Mouse (Mus musculus): ENCODE data around the gene Dock6.
A peak's percentile ranks its signal among the peaks of the same experiment; 100 is the strongest.
"Not testable (repeated sequence)": the region's sequence is repeated elsewhere in the genome, so short reads cannot be mapped to it uniquely, and the experiment has no call there.

Gene Dock6

DNA sequence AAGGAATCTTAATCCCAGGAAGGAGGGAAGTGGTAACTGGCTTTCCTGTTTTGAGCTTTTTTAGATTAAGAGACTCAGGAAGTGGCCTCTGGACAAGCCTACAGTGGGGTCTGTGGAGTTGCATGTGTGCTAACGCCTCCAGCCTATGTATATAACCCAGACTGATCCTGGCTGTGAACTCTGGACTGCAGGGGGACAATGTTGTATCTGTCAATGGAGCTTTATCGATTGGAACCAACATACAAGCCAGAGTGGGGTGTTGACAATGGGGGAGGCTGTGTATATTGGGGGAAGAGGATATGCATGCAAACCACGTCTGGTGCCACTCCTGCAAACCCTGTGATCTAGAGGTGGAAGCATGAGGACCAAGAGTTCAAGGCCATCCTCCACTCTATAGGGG lies 46.1 kb downstream of the Dock6 start:
- no peak for DNase-seq

DNA sequence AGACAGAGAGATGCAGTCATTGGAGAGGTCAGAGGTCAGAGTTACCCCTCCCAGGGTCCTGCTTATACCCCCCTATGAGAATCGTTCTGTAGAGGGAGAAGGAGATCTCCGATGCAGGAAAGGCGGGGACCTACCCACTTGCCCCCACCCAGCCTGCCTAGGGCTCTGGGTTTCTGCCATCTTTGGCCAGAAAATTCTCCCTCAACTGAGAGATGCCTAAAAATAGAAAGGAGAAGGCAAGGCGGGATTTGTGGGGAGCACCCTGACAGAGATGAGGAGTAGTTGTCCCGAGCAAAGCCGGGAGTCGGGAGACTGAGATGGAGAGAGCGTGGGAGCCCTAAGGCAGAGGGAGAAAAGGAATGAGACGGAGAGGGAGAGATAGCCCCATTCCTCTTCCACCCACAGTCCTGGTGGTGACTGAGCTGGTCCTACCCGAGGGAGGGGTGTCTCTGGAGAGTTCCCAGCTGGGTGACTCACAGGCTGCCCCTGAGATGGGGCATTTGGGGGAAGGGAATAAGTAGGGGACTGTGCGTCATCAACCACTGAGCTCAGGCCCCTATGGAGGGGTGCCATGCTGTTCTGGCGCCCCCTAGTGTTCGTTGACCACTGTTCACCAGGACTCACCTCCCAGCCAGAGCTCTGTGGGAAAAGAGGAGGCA lies 48.3 kb downstream of the Dock6 start:
- peak; percentile 86 for DNase-seq

DNA sequence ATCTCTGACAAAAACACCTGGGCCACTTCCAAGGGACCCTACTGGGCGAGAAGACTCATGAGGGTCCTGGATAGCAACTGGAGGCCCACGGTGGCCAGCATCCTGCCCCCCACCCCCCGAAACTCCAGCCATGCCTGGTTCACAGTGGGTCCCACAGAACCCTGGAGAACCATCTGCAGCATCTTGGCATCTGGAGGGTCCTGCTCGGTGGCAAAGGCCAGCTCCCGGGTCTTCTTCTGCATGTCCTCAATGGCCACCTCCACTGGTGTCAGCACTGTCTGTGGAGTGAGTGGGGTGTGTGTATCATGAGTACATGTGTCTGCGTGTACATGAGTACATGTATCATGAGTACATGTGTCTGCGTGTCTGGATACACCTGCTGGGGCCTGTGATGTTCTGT lies 50.8 kb downstream of the Dock6 start:
- DNase-seq: no peak

DNA sequence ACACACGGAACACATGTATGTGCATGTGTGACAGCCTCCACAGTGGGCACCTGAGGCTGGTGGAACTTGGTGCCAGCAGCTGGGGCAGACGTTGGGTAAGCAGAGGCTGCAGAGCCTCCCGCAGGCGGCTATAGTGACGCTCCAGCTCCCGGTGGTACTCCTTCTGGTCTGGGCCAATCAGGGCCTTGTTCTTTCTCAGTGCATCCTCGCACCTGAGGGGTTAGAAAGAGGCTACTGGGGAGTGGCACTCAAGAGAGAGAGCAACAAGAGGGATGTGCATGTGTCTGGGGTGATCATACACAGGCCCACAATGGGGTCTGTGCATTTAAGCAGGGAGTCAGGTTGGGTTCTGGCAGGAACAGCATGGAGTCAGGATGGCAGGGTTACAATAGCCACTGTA lies 51.3 kb downstream of the Dock6 start:
- DNase-seq: no peak

DNA sequence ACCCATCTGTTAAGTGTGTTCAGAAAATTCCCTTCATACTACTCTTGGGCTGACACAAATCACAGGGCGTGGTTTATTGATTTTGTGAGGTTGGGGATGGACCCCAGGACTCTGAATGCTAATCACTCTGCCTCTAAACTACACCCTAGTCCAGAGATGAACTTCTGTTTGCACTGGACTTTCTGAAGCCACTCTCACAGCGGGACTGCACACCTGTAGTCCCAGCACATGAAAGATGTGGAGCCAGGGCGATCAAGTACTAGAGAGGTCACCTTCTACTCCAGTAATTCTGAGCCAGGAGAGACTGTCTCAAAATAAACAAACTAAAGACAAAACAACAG lies 53.5 kb downstream of the Dock6 start:
- DNase-seq: no peak

DNA sequence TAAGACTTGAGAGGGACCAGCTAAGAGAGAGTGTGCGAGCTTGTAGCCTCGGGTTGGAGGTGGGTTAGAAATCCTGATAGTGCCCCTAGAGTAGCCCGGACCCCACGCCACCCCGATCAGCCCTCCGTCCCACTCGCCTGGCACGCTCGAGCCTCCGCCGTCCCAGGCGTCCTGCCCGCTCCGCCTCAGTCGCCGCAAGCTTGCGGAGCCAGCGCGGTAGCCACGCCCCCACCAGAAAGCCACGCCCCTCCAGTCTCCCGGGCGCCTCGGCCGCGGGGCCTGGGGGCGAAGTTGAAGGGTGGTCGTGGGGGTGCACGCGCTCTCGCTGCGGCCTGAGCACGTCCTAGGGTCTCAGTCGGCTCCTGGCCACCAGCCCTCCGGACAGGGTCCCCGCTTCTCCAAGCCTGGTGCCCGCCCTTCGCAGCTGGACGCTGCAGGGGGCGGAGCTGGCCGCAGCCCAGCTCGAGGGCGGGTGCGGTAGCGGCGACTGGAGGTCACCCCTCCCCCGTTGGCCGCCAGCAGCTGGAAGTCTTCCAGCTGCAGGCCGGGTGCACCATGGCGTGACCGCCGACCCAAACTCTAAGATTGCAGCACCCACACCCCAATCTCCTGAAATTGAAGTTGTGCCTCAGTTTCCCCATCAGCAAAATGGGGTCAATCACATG lies 54.0 kb downstream of the Dock6 start, which contains the start of gene Kank2:
TSS of gene Kank2 (minus strand) at position 400 of the 665 bp plus-strand sequence.
- DNase-seq: peak; percentile 69

DNA sequence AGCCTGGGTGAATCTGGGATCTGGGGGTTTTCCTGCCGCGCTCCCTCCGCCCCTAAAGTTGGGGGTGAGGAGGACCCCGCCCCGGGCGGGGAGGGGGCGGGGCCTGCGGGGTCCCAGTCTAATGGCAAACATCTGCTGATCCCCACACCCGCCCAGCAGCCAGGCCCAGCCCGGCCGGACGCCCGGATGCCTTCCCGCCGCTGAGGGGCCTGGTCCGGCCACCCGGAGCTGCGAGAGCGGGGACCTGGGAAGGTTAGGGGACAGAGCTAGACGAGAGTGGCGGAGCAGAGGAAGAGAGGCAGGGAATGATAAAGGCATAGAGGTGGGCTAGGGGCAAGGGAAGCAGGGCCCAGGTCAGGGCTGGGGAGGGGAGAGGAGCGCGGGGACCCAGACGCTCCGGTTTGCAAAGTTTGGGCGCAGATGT lies 54.5 kb downstream of the Dock6 start:
- no peak for DNase-seq

DNA sequence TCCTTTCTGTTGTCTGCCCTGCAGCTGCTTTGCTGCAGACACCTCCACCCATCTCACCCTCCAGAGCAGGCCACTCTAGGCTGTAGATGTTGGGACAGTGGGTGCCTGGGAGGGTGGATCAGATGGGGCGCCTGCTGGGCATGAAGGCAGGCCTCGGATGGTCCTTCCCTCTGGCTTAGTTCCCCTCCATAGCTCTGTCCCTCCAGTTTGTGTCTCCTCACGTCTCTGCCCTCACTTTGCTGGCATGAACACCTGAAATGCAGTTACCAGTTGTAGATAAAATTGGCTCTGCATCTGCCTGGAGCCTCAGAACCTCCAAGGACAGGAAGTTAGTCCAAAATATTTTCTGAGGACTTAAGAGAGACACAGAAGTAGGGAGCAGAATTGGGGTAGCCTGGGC lies 55.5 kb downstream of the Dock6 start:
- no peak for DNase-seq

DNA sequence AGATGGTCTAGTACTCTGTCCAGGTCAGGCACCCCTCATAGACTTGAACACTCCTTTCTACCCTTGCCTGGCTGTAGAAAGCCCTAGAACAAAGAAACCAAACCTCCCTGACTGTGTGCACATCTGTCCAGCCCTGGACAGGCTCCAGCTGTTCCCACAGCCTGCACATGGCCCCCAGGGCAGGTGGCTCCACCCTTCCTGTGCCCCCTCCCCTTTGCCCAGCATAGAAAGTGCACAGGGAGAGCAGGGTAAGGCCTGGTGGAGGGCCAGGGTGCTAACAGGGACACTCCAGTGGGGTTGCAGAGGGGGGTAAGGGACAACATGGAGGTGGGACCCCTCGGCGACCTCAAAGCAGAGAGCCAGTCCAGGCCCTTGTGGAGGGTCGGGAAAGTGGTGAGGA lies 56.2 kb downstream of the Dock6 start:
- DNase-seq: no peak

DNA sequence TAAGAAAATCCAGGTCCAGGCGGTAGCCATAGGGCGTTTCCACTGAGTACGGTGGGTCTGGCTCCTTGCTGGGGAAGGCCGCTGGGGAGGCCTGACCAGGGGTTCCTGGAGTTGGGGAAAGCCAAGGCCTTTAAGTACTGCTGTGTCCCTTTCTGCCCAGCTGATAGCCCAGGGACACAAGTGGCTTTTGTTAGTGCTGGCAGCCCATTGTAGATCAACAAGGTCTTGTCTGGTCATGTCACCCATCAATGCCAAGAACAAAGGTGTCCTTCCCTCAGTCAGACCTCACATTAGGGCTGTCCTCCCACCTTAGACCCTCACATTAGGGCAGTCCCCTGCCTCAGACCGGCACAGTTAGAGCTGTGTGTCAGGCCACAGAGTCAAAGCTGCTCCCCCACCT lies 56.9 kb downstream of the Dock6 start:
- DNase-seq: no peak

DNA sequence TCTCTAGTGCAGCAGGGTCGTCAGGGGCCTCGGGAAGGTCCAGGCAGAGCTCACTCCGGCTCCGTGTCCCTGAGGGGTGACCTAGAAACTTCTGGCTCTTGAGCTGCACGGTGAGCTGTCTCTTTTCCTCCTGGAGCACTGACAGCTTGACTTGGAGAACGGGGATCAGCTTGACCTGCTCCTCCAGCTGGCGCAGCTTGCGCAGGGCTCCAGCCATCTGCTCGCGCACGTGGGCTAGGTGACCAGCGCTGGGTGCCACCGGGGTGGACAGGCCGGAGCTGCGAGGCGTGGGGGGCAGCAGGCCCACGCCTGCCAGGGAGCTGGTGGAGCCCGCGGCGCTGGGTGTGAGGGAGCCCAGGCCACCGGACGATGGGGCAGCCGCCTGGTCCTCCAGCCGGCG lies 57.5 kb downstream of the Dock6 start:
- DNase-seq: no peak

DNA sequence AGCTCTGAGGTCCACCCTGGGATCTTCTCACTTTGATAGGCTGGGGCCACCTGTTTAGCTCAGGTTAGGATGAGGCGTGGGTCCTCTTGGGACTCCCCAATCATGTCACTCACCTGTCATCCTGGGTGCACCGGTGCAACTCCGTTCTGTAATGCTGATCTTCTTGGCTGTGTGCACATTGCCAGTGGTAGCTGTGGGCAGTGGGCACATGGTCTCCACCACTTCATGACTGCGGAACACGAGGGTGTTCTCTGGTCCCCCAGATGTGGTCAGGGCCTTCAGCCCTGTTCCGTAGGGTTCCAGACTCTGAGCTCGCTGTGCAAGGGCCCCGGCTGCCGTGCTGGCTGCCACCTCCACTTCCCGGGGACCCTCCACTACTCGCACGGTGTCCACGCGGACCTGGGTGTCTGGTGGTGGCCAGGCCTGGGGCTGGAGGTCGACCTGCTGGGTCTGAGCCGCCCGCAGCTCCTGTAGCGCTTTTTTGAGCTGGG lies 58.0 kb downstream of the Dock6 start:
- DNase-seq: no peak

DNA sequence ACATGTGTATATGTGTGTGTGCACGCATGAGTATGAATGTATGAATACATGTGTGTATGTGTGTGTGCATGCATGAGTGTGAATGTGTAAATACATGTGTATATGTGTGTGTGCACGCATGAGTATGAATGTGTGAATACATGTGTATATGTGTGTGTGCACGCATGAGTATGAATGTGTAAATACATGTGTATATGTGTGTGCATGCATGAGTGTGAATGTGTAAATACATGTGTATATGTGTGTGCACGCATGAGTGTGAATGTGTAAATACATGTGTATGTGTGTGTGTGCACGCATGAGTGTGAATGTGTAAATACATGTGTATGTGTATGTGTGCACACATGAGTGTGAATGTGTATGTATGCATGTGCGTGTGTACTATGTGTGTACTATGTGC lies 58.9 kb downstream of the Dock6 start:
- not testable (repeated sequence) for DNase-seq

DNA sequence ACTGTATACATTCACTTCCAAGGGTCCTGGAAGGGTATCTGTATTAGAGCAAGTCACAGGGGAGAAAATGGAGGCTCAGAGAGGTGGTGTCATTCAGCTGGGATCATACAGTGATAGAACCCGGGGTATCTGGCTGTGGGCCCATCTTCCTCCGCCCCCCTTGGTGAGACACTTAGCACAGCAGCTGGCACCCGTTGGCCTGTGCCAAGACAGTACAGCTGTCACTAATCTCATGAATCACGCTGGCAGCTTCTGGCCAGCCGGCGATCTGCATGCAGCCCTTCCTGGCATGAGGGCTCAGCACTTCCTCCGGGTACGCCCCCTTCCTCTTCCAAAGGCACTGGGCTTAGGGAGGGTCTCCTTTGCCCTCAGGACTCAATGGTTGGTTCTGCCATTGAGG lies 59.8 kb downstream of the Dock6 start:
- peak; percentile 65 for DNase-seq

DNA sequence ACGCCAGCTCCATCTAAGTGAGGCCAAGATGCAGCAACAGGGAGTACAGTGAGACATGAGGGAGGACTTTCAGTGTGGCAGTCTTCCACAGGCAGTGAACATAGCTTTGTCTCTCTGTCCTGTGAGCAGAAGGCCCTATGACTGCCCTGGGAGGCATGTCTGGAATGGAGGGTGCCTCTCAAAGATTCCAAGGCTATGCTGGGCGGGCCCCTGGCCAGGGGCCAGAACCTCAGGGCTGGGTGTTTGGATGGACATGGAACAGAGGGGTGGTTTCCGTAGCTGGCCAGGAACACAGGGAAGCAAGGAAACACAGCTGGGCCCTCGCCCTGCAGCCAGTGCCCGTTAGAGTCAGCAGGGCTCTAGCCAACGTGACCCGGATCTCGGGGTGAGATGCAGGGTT lies 60.6 kb downstream of the Dock6 start:
- DNase-seq: no peak

DNA sequence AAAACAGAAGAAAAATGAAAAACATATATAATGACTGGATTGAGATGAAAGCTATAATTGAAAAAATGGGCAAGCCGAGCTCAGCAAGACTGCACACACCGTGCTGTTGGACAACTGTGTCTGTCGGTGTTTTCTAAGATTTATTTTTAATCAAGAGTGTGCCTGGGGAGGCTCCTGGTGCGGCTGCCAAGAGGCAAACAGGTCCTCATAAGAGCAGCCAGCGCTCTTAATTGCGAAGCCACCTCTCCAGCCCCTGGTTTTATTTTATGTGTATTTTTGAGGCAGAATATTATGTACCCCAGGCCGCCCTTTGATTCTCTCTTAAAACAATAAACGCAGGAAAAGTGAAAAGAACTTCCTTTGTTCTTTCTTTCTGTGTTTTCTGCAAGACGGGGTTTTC lies 64.2 kb downstream of the Dock6 start:
- DNase-seq: no peak

DNA sequence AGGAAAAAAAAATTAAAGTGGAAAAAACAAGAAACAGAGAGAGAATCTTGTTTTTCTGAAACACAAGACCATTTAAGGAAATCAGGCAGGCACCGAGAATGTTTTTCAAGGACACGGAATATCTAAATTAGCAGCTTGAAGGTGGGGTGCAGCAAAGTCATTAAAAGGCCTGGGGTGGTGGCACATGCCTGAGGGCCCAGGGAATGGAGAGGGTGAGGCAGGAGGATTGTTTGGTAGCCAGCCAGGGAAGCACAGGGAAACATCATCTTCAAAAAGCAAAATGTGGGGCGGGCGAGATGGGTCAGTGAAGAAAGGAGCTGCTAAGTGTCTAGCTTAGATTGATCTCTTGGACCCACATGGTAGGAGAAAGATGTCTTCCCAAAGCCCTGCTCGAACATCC lies 64.8 kb downstream of the Dock6 start:
- no peak for DNase-seq

DNA sequence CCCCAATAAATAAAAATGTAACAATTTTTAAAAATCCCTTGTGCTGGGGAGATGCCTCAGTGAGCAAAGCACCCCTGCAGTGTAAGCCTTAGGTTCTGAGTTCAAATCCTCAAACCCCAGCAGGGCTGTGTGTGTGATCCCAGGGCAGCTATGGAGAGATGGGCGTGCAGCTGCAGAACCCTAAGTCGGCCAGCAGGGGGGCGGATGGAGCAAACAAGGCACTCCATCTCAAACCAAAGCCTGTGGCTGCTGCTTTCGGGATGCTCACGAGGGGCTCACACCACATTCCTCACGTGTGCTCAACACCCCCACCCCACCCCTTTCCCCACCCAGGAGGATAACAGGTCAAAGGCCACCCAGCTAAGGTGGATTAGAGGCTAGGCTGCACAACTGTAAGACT lies 65.5 kb downstream of the Dock6 start:
- peak; percentile 58 for DNase-seq

DNA sequence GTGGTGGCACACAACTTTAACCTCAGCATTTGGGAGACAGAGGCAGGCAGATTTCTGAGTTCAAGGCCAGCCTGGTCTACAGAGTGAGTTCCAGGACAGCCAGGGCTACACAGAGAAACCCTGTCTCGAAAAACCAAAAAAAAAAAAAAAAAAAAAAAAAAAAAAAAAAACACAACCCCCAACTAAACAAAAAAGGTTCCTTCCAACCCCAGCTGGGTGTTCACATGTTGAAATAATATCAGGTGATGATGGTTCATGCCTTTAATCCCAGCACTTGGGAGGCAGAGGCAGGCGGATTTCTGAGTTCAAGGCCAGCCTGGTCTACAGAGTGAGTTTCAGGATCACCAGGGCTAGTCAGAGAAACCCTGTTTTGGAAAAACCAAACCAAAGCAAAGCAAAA lies 66.1 kb downstream of the Dock6 start:
- DNase-seq: not testable (repeated sequence)

DNA sequence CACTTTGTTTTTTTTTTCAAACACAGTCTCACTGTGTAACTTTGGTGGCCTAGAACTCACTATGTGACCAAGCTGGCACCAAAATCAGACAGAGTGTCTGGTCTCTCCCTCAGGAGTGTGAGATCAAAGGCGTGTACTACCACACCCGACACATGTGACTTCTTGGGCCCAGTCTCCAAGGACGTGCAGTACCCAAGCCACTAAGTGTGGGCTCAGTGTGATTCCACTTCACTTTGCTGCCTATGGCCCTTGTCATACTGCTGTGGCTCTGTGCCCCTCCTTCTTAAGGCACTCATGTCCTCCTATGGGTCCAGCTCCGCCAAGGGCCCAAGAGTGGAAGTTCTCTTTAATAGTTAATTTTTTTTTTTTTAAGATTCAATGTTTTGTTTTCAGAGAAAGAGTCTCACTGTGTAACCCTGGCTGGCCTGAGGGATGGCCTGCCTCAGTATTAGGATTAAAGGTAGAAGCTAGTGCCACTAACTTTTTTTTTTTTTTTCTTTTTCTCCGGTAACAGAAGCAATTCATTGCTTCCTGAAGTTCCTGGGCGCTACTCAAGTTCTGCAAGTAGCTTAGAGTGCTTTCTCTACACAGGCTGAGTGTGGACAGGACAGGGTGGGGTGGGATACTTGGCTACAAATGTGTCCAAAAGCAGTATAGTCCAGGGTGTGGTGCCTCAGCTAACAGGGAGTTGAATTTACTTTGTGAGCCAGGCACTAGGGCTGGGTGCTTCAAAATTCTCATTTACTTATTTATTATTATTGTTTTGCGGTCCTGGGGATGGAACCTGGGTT lies 67.7 kb downstream of the Dock6 start:
- DNase-seq: no peak

DNA sequence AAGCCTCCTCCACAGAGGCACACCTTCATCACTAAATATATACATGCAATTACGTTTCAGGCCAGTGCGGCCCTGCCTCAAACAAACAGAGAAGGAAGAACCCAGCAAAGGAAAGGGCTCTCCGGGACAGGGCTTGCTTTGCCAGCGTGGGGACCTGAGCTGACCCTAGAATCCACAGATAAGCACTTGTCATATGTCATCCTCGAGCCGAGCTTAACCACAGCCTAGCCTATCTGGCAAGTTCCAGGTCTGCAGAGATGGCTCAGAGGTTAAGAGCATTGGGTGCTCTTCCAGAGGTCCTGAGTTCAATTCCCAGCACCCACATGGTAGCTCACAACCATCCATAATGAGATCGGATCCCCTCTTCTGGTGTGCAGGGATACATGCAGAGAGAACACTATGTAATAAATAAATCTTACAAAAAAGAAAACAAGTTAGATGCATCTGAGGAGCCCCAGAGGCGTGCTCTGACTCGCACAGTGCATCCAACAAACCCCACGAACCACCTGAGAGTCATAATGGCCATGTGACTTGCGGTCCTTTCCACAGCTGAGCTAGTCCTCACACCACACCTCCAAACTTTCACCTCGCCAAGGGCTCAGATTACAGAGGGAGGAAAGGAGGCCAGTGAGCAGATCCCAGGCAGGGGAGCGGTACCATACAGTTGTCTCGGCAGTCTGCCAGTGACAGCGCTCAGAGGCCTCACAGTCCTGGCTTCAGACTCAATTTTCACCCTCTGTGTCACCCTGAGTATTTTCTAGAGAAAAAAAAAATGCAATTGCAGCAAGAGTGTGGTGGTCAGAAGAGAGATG lies 70.6 kb downstream of the Dock6 start:
- DNase-seq: no peak

DNA sequence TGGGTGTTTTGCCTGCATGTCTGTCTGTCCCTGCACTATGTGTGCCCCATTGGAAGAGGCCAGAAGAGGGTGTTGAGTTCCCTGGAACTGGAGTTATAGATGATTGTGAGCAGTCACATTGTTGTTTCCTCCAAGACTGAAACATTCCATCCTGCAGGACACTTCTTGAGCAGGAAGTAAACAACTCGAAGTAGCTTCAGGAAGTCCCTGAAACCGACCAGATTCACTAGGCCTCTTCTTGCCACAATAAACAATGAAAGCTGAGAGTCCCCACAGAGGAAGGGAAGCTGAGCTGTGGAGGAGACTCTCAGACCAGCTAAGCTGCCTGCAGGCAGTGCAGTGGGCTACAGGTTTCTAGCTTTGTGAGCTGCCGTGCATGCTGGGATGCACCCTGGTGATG lies 74.7 kb downstream of the Dock6 start:
- no peak for DNase-seq

DNA sequence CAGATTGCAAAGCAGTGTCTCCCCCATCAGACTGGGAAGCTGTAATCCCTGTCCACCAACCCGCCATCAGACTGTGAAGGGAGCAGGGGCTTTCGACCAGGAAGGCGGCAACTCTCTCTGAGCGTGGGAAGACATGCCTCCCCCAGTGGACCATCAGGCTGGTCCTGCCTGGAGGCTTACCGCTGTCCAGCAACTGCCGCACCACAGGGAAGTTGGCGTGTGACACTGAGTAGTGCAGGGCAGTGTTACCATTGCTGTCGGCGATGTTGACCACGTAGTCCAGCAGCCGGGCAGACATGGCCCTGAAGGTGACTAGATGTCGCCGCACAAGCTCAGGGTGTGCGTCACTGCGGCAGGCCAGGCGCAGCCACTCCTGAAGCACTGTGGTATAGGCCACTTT lies 78.1 kb downstream of the Dock6 start:
- no peak for DNase-seq
